Mouse (Mus musculus) kidney, adult 2 months (tissue): ENCODE data around the gene Car3.

Experiments used
- CTCF ChIP-seq: fragments of 200-500 bp; conservative IDR thresholded peaks from 2 replicates; pipeline ENCODE4 v1.5.1; 2011; ENCODE audit warnings: low read depth, mild to moderate bottlenecking, control low read depth, low read length, moderate library complexity, mixed read lengths; ENCODE audit not compliant: insufficient read depth, insufficient read length
- POLR2A ChIP-seq: fragments of 200-500 bp; IDR thresholded peaks from one replicate; pipeline ENCODE4 v1.6.1; 2011; ENCODE audit warnings: low read depth, low read length, control low read depth

GRCm38 (mm10) chr3:14880277-14880676 lies 17.0 kb downstream of the Car3 start:
- TF ChIP-seq POLR2A, result no peak
- no peak for TF ChIP-seq CTCF
